Mouse (Mus musculus): ENCODE measurements around the gene Pnmt.

The Pnmt gene

DNA sequence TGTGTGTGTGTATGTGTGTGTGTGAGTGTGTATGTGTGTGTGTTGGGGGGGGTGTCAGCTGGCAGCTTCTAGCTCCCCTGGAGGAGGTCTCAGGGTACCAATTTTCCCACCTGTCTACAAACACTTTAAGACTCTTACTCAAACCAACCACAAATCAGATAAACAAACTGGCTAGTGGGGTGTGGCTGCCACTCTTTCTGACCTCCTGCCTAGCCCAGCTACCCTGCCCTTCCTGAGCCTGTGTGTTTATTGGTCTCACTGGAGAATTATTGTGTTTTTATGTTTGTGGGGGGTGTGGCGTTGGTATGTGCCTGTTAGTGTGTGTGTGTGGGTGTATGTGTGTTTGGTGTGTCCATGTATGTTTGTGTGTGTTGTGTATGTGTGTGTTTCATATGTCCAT lies 30.8 kb downstream of the Pnmt start:
- no peak for DNase-seq (ENCODE audit: low spot score)

DNA sequence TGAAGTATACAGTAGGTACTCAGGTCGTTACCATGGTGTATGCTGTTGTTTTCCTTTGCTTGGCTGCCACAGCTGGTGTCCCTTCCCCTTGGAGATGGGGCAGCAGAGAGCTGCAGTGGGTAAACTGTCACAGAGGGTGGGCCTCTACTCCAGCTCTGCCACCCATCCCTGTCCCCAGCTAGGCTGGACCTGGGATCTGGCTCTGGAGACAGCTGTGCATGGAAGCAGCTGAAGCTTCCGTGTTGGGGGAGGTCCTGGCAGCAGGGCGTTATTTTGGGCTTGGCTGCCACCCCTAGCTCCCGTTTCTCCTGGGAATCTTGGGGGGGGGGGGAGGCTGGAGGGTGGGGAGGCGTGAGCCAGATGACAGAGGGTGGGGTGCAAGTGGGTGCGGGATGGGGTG lies 32.0 kb downstream of the Pnmt start:
- no peak for DNase-seq (ENCODE audit: low spot score)

DNA sequence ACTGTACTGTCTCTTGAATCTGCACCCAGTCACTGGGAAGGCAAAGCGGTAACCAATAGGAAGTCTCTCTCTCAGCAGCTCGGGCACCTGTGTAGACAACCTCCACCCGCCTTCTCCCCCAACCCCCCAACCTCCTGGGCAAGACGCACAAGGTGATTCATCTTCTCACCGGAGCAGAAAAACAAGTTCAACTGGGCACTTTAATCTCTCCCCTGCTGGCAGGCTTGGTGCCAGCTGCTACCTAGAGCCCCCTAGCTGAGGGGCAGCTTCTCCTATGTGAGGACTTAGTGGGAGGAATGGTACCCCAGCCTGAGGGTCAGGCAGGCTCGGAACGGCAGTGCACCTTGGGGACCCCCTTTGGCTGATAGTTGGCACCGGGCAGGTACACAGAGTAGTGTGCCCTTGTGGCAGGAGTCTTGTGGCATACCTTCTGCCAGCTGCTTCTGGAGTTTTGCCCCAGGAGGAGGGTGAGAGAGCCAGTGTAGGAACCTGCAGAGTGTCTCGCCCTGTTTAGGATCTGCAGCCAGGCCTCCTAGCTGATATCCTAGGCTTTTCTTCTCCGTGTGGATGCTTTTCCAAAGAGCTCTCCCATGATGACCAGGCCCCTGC lies 32.8 kb downstream of the Pnmt start:
- no peak for DNase-seq (ENCODE audit: low spot score)

DNA sequence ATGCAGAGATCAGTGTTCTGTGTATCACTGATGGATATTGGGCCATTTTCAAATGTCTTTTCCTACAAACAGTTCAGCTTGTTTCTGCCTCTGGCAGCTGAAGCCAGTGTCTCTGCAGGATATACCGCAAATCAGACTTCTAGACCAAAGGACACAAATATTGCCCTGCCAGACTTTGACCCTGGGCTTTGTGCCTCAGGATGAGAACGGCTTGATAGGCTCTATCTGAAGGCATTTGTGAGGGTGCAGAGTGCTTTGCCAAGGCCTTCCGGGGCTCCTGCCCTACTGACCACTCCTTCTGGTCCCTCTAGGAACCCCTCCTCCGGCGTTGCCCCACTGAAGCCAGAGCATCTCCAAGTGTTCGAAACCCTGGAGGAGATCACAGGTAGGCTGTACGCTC lies 40.3 kb downstream of the Pnmt start:
- no peak for DNase-seq (ENCODE audit: low spot score)

DNA sequence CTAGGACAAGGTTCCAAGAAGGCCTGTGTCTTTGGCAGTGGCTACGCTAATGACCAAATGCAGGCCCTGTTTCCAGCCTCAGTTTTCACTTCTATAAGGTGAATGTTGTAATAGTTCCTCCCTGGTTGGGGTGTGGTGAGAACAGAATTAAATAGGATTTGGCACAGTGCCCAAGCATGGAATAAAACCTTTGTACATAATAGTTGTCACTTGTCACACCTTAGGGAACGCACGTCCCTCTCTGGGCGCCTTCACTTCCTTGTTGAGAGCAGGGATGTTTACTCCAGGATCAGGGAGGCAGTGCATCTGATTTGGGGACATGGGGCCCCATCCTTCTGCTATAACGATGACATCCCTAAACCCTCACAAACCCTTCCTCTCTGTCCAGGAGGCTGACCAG lies 42.2 kb downstream of the Pnmt start:
- no peak for DNase-seq (ENCODE audit: low spot score)

DNA sequence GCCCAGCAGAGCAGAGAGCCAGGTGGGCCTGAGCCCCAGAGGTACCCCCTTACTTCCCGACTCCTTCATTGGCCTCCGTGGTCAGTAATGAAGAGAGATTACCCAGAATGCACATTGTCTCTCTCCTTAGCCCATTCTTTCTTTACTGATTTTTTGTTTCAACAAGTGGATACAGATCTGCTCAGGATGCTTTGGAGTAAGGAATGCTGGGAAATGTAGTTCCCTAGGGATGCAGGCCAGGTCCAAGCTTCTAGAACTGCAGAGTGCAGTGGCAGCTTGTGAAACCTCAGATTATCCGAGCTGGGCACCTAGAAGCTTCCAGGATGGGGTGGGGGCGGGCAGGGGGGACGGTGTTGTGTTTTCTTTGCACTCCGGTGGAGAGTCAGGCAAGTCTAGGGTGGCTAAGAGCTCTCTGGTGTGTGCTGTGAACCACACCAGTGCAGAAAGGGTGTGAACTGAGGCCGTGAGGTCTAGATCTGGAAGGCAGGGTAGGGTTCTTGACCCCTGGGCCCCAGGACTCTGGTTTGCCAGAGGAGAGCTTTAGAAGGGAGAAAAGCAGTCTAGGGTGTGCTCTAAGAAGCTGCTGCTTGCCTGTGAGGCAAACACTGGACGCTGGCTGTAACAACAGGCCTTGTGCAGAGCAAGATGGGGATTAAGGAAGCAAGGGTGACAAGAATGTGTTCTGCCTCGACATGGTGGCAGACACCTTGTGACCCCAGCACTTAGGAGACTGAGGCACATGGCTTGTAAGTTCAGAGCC lies 45.7 kb downstream of the Pnmt start:
- DNase-seq (ENCODE audit: low spot score) = no peak

DNA sequence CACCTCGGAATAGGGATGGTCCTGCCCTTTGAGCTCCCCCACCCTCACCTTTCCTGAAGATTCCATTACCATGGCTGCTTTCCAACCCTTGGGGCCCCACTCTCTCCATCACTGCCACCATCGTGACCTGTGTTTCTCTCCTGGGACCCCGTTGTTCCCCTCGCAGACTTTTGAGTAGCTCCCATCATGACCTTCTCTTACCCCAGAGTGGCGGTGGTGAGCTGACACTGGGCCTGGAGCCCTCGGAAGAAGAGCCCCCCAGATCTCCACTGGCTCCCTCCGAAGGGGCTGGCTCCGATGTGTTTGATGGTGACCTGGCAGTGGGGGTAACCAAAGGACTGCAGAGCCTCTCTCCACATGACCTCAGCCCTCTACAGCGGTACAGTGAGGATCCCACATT lies 49.5 kb downstream of the Pnmt start:
- no peak for DNase-seq (ENCODE audit: low spot score)

DNA sequence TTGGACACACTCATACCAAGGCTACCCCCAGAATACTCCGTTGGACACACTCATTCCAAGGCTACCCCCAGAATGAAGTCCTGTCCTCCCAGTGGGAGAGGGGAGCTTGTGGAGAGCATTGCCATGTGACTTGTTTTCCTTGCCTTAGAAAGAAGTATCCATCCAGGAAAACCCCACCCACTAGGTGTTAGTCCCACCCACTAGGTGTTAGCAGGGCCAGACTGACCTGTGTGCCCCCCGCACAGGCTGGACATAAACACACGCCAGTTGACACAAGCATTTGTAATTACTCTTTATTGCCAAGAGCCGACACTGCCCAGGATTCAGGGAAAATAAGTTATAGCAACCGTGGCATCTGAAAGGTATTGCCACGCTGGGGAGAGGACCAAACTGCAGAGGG lies 51.2 kb downstream of the Pnmt start:
- DNase-seq (ENCODE audit: low spot score) = no peak
